Mouse (Mus musculus): ENCODE measurements around the gene Spaca4.

GRCm38 (mm10) chr7:45711316-45712021 lies 14.1 kb downstream of the Spaca4 start:
- TF ChIP-seq CTCF (IDR thresholded peaks at IDR 0.05) (no peak), EP300 (IDR thresholded peaks at IDR 0.05) (no peak)

All from lung, postnatal 0 days (tissue).